Mouse (Mus musculus) kidney, postnatal 10 days (tissue): ENCODE data around the gene Itga5.

Experiments
- DNase-seq: peaks from one replicate; pipeline ENCODE4 v3.0.0; 2021; ENCODE audit warnings: mixed read lengths

Itga5 gene

DNA sequence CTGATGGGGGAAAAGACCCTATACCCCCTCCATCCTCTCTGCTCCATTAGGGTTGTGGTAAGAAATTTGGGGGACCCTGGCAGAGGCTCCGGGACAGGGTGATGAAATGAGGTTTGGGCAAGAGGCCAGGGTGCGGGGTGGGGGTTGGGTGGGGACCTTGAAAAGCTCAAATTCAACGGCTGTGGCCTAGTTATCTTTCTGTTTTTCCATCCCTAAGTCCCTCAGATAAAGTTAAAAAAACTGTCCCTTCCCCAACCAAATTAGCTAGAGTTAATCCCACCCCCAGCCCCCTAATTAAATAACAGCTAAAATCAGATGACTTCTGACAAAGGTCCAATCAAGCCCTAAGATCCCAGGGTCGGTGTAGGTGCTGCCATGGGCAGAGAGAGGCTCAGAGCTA is 1.8 kb downstream of the Itga5 start:
- no peak for DNase-seq

DNA sequence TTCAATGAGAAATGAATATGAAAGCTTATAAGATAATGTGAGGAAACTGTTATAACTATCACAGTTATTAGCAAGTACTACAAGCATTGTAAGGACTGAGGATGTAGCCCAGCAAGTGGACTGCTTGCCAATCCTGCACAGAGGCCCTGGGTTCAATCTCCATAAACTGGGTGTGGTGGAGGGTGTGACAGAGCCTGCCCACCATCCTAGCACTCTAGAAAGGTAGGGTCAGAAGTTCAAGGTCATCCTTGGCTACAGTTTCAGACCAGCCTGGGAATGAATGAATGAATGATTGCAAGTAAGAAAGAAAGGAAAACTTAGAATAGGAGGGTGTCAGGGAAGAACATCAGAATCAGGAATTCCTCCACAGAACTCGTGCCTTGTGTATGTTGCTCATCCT is 2.8 kb downstream of the Itga5 start:
- no peak for DNase-seq

DNA sequence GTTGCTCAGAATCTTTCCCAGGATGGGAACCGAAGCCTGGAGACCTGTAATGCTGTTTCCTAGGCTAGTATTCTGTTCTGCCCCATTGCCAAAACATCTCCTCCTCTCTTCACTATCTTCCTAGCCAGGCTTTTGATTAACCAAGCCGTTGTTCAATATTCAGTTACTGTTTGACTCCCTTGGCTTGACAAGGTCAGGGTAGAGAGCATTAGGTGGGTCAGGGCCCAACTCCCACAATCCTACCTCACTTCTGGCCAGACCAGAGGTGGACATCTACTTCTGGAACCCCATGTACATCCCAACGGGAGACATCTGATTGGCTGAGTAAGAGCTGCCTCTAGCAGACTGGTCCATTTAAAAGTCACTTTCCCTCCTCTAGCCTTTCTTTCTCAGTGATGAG is 3.6 kb downstream of the Itga5 start:
- DNase-seq = no peak

DNA sequence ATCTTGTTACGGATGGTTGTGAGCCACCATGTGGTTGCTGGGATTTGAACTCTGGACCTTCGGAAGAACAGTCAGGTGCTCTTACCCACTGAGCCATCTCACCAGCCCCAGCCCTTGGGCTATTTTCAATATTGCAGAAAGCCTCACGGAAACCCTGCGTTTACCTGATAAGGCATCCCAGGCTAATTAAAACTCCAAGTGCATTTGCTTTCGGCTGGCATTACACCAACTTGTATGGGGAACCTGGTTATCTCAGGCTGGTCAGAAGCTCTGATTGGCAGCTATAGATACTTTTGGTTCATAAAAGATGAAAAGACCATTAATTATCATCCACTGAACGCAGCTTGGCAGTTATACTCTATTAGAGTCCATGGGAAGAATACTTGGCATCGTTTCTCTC is 4.2 kb downstream of the Itga5 start:
- DNase-seq = no peak

DNA sequence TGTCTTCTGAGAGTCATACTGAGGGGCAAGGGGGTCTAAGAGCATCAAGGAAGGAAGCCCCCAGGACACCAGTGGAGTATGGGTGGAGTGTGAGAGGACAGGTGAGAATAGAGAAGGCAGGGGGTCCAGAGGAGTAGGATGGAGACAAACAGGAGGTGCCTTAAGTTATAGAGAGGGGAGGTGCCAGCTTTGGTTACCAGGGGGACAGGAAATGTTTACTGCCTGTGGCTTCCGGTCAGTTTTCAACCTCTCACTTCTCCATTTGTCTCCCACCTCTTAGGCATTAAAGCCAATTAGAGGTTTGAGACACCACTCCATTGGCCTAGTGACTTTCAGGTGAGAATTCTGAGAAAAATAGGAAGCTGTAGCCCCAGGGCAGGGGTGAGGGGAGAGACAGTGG is 5.3 kb downstream of the Itga5 start:
- no peak for DNase-seq

DNA sequence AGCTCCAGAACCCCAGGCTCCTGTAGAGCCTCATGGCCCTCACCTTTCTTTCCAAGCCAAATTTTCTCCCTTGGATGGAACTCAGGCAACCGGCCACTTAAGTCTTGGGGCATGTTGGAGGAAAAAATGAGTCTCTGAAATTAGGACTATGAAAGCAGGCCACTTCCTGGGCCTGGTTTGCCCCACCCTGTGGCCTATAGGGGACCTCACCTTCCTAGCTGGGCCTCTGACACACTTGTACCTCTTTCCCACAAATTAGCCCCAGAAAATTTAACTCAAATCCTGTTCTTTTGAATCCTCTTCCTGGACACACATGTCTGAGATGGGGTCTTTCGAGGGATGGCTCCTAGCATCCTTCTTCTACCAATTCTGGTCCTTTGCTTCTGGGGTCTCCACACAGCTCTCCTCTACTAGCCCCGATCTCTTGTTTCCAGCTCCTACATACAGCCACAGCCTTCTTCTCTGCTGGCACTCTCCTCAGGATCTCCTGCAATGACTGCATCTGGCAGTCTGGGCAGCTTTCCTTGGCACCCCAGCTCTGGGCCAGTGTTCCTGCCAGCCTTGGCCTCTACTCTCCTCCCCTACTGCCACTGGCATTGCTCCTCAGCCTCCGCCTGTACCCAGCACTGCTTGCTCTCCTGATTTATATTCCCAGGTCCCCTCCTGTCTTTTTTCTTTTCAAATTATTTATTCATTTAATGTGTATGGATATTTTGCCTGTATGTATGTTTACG is 6.5 kb downstream of the Itga5 start:
- DNase-seq = no peak

DNA sequence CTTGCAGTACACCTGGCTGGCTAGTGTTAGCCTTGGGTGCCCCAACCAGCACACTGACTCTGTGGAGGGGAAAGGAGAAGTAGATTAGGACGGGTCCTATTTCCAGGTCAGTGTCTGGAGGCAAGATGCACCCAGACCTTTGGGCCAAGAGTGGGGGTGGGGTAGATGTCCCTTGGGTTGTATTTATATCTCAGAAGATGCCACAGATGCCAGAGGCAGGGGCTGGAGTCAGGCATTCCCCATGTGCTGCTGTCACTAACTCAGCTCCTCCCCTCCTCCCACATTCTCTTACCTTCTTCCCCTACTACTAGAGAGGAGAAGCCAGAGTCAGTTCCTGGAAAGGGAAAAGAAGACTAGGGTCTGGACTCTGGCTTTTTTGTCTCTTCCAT is 7.4 kb downstream of the Itga5 start:
- no peak for DNase-seq

DNA sequence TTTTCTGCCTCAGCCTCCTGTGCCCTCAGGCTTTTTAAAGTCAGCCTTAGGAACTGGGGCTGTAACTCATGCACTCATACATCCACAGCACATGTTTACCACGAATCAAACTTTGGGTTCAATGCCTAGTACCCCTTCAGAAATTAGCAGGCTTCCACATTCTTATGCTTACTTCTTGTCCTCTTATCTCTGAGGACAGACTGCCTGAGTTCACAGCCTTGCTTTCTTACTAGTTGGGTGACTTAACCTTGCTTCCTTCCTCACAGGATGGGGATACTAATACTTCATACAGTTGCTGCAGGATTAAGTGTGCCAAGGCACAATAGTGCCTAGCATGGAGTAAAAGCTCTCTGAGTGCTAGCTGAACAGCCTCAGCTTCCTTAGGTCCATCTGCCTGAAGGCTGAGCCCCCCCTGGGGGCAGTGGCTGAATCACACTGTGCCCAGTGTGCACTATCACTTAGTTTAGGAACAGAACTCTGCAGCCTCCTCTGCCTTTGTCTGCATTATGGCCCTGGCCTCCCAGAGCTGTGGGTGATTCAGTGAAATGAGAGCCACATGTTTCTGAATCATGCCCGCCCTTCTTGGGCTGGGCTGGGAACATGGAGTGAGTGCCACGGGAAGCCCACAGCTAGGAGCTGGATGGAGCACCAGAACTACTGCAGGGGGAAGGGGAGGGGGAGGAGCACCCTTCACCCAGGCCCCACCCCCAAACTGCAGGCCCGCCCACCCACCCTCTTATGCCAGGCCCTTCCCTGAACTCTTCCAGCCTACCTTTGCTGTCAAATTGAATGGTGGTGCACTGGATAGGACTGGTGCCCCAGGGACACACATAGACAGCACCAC is 8.1 kb downstream of the Itga5 start:
- DNase-seq = peak; percentile 41

DNA sequence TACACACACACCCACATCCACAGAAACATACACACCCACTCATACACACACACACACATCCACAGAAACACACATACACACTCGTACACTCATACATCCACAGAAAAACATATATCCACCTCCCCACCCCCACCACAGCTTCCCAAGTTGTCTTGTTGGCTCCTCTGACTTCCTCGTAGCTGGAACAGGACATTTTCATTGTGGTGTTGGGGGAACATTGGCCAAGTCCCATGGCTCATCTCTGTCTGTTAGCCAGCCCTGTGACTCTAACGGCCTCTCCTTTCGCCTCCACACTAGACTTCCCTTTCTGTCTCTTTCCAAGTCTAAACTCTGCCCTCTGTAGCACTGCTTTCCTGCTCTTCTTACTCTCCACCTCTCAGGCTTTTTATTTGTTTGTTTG is 8.7 kb downstream of the Itga5 start:
- DNase-seq = no peak

DNA sequence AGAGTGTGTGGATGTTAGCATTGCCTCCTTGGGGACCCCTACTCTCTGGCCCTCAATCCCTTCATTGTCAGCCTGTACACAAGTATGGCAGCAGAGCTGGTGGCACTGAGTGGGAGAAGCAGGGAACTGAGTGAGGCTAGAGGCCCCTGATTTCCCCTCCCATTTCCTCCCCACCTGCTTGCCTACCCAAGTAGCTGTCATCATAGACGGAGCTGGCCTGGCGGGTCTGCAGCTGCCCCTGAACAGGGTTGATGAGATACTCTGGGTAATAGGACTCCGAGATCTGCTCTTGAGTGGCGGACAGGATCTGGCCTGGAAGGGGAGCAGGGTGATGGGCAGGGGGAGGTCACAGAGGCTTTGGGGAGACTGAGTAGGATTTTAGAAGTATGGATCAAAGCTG is 10.4 kb downstream of the Itga5 start:
- DNase-seq = no peak

DNA sequence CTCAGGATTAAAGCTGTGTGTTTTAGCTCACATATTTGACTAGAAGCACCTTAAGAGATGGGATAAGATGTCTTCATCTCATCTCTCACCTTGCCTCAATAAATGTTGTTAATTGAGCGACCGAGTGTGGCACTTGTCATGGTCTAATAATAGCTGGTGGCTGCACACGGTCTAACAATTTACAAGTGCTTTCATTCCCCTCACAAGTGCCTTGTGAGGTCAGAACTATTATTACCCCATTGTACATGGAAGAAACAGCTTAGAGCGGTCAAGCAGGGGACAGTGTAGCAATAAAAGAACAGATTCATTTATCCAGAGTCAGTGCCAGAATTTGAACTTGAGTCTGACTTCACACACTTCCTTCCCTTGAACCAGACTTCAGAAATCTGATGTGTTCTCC is 11.1 kb downstream of the Itga5 start:
- no peak for DNase-seq

DNA sequence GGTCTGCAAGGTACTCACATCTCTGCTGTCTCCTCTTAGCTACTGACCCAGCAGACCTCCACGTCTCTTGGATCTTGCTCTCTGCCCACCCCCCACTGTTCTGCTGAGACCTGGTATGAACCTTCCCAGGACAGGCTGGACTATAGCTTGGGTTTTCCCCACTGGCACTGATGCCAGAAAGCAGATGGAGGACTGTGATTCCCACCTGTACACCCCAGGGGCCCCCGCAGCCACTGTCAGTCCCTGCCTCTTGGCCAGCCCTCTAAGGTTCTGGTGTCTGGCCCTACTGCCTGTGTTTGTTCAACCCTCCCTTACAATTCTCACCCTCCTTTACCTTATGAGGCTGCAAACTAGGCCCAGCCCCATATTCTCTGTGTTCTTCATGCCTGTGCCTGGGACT is 11.9 kb downstream of the Itga5 start:
- no peak for DNase-seq

DNA sequence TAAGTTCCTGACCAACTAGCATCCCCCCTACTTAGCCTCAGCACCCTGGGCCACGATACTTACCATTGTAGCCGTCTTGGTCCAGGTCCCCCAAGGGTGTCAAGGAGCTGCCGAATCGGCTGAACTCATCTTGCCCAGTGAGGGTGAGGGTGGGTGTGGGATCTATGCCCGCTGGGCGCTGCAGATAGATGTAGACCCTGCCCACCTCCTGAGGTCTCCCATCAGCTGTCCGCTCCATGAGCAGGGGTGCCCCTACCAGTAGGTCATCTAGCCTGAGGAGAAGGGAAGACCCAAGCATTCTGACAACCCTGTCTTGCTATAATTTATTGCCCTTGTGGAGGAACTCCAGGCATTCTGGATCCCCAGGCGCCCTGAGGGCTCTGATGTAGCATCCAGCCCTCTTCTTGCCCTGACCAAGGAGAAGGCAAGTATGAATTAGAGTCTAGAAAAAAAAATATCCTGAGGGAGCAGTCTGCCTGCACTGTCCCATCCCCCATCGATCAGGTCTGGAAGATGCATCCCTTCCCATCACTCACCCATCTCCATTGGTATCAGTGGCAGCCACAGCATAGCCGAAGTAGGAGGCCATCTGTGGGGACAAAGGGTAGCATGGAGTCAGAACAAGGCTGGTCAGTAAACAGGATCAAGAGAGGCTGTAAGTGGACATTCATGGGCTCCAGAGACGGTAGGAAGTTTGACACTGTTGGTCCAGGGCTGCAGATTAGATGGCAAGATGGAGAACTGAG is 12.9 kb downstream of the Itga5 start:
- no peak for DNase-seq

DNA sequence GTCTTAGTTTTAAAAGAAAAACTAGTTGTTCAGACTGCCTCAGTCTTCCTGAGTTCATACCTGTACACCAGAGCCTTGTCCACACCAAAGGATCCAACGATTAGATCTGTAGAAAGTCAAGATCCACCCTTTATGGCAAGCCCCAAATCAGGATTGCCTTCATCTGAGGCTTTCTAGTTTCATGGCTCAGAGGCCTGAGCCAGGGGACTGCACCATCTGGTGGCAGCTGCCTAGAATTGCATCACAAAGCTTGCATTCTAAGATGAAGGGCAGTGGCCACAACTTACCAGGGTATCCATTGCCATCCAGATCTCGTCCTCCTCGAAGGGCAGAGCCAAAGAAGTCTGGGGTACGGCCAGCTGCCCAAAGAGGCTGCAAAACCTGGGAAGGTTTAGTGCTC is 13.7 kb downstream of the Itga5 start:
- DNase-seq = peak; percentile 71

DNA sequence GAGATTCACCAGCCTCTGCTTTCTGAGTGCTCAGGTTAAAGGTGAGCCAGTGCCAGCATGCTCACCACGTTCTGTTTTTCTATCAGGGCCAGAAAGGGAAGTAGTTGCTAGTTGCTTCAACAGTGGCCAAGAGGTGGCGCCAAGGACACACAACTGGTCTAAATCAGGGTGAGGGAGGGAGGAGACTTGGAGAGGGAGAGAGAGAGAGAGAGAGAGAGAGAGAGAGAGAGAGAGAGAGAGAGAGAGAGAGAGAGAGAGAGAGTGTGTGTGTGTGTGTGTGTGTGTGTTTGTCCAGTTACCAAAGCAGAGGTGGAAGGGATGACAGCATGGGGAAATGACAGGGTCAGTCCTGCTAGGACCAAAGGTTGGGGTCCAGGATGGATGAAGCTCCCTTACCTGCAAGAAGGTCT is 19.3 kb downstream of the Itga5 start:
- DNase-seq = peak; percentile 83

DNA sequence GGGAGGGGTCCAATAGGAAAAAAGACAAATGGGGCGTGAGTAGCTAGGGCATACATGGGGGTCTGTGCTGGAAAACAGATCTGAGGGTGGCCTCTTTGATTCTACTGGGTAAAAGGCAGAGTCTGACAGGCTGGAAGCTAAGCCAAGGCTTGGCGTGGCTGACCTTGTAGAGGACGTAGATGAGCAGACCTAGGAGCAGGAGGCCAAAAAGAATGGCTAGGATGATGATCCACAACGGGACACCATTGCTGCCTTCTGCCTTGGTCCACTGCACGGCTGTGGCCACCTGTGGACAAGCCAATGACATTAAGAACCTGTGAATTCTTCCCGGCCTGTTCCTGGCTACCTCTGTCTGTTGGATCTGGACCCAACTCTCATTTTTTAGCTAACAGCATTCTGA is 20.8 kb downstream of the Itga5 start:
- no peak for DNase-seq

DNA sequence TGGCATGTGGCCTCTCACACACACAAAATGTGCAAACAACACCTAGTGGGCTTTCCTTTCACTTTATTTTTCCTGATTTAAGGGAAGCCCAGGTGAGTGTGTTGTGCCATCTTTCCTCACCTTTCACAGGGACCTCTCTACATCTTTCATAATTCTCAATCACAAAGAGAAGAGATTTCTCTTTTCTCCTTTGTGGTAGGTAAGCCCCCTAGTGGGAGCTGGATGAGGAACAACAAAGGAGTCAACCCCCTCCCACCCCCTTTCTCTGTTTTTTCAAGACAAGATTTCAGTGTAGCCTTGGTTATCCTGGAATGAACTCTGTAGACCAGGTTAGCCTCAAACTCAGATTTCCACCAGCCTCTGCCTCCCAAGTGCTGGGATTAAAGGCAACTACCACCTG is 23.0 kb downstream of the Itga5 start:
- DNase-seq = no peak

DNA sequence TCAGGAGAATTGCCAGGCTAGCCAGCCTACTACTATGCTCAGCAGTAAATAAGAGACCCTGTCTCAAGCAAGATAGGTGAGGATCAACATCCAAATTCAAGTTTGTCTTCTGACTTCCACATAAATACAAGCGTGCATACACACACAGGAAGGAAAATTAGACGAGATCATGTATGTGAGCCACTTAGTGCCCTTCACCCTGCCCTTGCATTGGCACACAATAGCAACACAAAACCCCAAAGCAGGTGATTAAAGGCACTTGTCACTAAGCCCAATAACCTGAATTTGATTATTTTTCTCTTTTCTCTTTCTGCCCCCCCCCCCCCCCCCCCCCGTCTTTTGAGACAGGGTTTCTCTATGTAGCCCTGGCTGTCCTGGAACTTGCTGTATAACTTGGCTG is 23.6 kb downstream of the Itga5 start:
- DNase-seq = no peak

DNA sequence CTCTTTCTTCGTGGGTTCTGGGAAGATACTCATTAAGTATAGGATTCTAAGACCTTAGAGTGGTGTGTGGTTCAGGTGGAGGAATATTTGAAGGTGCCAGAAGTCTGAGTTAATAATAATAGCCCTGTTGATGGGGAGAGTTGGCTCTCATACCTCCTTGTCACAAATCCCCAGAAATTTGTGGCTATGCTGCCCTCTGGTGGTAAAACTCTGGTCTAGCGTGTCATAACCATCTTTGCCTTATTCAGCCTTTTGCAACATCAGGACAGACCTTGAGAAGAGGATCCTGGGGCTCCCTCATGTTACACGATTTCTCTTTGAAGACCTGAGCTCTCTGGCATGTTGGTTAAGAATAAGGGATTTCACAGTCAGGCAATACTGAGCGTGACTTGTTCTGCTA is 24.1 kb downstream of the Itga5 start:
- DNase-seq = peak; percentile 81

DNA sequence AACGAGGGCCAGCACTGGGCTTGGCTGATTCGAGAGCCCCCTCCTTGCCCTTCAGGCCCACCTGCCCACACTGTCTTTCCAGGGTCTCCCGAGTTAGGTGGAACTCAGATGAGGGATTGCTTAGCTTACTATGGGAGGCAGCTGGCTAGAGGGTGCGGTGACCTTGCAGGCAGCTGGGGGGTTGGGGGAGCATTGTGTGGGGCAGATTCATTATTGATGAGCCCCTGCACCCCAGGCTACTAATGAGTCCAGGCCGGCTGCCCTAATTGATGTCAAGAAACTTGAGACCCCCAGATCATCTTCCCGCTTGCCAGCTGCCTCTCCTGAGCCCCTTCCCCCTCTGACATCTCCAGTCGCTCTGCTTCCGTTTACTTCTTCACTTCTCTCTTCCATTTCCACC is 25.0 kb downstream of the Itga5 start:
- DNase-seq = no peak

DNA sequence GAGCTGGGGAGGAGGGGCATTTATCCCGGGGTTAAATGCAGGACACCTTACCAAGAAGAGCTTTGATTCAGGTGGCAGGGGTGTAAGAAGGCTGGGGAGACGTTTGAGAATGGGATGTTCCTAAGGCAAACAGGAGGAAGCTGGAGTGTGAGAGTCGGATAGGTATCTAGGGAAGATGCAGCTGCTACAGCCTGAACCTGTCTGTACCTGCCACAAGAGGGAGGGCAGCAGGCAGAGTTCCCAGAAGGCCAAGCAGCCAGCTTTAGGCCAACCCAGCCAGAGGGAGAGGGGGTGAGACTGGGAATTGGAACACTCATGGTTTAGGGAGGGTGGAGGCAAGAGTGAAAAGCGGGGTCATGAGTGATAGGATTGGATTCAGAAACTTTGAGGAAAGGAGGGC is 25.8 kb downstream of the Itga5 start:
- no peak for DNase-seq

DNA sequence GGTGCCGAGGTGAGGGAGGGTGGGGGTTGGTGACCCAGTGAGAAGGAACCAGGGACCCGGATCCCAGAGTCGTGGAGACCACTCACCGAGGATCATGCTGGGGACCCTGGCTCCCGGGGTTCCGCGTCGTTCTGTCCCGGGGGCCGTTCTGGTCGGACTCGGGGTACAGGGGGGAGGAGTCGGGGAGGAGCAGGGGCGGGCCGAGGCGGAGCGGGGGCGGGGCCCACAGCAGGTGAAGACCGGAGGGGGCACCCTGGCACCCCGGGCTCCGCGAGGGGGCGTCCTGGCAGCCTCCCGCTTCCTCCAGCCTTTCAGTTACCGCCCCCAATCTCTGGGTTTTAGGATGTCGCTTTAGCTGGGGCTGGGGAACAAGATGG is 26.6 kb downstream of the Itga5 start, which contains the start of gene Zfp385a:
Gene Zfp385a (minus strand): TSS at position 133 of the 377 bp plus-strand sequence.
- peak; percentile 73 for DNase-seq

DNA sequence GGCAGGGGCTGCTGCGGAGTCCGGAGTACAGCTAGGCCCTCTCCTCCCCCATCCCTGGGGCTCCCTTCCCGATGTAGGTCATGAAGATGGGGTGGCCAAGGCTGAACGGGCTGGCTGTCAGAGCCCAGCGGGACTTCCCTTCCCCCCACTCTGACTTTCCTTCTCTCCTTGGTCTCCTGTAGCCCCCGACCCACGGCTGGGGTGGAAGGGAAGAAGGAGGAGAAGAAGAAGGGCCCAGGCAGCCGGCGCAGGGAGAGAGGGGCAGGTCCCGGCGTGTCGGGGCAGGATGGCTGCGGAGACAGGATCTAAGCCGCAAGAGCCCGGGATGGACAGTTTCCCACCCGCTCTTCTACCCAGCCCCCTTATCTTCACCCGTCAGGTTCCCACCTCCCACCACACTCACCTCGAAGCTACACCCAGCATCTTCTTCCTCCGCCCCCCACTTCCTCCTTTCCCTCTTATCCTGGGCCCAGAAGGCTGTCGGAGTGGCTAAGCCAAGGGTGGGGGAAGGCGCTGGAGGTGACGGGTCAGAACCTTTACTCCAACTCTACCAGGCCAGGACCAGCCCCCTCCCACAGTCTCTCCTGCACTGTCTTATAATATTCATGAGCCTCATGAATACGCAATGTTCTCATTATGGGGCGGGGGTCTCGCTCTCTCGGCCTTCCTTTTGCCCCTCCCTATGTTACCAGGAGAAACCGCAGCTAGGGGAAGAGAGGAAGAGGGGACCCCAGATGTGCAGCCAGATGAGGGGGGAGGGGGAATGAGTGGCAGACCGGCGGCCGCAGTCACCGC is 27.2 kb downstream of the Itga5 start:
- no peak for DNase-seq
